Mouse (Mus musculus): Measurements from ENCODE around the gene Sema3a. TPM values are rescaled to one million over a fixed set of nuclear protein-coding genes. Genes with fewer than 3 reads are reported as not detected.
A peak's percentile ranks its signal among the peaks of the same experiment; 100 is the strongest.
"Not testable (repeated sequence)": the region's sequence is repeated elsewhere in the genome, so short reads cannot be mapped to it uniquely, and the experiment has no call there.

Sema3a gene
- total RNA-seq, 2 experiments from 2014 or later = 0.53 to 0.63 TPM

- DNase-seq = no peak
Observed at GRCm38 (mm10) chr5:13421276-13421925, 296.2 kb downstream of the Sema3a start.

DNA sequence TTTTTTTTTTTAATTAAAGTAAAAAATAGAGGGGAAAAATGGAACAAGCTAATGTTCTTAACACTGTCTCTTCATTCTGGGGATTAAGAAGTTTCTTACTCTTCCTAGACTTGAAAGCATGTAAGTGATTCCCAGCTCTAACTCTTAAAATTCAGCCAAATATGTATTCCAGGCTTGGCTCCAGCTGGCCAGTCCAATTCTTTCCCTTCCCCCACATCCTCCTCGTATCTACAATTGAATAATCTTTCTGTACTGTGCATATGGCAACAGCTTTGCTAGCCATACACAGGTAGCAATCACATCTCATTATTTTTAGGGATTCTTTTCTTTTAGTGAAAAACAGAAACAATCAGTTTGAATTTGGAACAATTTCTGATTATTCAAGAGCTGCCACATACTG, 303.5 kb downstream of the Sema3a start:
- DNase-seq = no peak

- DNase-seq = no peak
Observed at GRCm38 (mm10) chr5:13431827-13432226, 306.6 kb downstream of the Sema3a start.

- DNase-seq = no peak
Observed at GRCm38 (mm10) chr5:13432574-13432973, 307.4 kb downstream of the Sema3a start.

DNA sequence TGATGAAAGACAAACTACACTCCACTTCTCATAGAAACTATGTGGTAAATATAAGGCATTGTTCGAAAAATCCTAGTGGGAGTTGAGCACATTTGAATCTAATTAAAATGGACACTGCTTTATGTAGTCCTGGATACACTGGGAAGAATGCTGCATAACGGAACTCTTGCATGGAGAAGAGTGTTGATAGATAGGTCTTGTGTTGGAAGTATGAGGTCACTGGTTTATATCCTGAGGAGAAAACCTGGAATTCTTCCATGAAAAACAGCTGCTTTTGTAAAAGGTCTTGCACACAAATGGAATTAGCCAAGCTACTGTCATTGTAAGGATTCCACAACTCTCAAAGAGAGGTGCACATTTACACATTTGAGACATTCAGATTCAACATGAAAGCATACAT, 308.1 kb downstream of the Sema3a start:
- no peak for DNase-seq

- DNase-seq = no peak
Observed at GRCm38 (mm10) chr5:13441112-13441511, 315.9 kb downstream of the Sema3a start.

DNA sequence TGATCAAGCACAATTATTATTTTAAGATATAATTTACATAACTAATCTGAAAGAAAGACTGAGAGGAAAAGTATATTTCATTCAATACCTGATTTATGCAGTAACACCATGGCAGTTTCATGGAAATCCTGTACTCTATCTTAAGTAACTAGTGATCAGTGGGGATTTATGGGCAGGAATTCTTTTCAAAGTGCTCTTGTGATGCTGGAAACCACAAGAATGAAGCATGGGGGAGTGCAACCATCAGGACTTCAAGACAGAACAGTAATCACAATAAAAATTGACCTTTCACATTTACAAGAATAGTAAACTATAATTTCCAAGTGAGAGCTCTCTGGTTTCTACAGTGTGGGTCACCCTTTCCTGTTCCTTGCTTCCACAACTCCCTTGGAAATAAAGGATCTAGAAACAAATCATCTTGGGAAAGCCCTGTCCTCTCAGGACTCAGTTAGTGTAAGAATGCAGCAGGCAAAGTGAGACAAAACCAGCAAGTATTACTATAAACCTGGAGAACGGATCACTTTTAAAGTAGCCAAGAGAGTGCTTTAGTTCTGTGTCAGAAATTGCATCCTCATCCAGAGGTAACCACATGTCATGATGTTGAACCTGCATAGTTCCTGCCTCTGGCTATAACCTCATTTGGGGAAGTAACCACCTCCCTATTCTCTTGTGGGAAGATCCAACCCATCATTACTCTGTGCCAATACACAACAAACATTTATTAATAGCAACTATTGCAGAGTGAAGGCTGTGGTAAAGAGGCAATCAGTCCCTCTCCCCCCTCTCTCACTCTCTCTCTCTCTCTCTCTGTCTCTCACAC, 335.2 kb downstream of the Sema3a start:
- DNase-seq = no peak

GRCm38 (mm10) chr5:13468856-13469255, 343.6 kb downstream of the Sema3a start:
- no peak for DNase-seq

GRCm38 (mm10) chr5:13469401-13469800, 344.2 kb downstream of the Sema3a start:
- DNase-seq = no peak

DNA sequence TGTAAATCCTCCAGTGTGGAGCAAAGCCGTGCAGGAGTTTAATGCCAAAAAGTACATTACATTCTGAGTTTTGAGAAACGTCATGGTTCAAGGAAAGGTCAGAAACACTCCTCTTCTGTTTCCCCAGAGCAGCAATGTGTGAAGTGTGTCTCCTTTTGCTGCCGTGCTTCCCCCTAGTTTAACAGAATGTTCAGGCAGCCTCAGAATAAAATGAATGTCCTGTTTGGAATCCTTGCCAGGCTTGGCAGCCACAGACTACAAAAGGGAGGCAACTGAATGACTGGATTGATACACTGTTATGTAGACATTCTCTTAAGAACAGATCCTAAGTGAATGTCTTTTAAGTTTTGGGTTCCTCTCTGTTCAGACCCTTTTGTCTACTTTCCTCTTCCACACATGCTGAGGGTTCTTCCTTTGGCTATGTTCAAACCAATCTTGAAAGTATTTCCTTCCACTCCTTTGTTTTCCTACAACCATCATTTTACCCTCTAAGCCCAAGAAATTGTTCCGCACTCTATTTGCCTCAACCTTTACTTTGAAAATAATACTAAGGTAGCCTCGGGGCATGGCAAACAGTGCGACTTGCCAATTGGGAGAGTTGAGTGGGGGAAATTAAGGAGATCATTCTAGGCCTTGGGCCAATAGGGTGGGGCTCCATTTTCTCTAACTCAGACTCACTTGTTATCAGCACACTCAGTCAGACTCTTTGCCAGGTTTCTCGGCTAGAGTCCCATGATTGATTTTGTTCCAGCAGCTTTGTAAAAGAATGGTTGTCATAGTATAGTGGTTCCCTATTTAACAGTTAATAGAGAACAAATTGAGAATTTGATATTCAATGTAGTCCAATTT, 345.1 kb downstream of the Sema3a start:
- peak in 1 of 2 experiments; percentile 3 for DNase-seq

GRCm38 (mm10) chr5:13477653-13478052, 352.4 kb downstream of the Sema3a start:
- DNase-seq = peak in 1 of 2 experiments; percentile 13

GRCm38 (mm10) chr5:13488671-13489070, 363.5 kb downstream of the Sema3a start:
- DNase-seq = no peak

GRCm38 (mm10) chr5:13495967-13496366, 370.8 kb downstream of the Sema3a start:
- not testable (repeated sequence) for DNase-seq

DNA sequence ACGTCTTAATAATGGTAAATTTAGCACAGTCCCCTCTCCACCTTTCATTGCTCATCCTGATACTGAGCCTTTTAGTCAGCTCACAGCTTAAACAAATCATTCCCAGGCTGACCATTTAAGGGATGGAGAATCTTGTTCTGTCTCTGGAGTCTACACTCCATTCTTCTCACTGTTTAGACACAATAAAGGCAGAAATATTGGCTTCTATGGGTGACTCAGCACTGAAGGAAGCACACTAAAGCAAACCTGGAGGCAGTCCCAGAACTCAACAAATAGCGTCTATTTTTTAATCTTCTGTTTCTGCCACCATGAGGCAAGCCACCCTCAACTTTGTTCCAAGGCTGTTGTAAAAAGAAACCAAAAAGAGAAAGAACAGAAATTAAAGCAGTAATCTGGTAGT, 374.6 kb downstream of the Sema3a start:
- DNase-seq = no peak

DNA sequence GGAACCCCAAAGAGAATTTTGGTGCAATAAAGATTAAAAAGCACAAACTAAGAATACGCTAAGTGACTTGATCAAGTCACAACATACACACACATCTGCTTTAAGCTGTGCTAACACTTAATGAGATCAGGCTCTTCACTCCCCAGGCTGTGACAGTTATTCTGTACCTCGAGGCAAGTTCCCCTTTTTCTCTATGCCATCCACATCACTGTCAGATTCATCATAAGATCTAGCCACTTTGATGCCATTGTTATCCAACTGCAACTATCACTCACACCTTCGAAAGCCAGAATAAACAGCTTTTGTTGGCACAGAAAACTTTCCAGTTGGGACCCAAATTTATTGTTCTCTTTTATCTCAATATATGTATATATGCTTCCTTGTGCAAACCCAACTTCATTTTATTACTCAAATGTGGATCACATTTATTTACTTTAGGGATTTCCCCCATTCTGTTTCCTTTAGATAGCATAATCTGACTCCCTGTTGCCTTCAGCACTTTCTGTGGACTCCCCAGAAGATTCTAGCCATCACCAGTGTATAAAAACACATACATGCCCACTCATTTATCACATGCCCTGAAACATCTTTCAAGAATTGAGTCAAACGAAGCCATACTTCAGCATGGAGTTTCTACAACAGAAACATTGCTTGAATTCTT, 380.8 kb downstream of the Sema3a start:
- no peak for DNase-seq

DNA sequence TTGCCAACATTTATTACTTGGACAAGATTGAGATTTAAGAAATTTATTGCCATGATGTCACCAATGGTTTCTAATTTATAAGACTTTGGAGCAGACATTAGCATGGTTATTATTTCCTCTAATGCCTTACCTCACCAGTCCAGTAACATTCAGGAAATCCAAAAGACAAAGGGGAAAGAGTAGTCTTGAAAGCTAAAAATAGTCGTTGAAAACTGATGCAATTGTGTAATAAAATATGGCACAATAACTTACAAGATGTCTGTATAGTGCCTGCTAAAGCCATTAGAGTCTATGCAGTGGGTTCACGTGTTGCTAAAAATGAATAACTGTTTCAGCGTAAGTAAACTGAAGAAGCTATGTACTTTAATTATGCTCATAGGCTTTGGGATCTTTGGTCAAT, 383.9 kb downstream of the Sema3a start:
- no peak for DNase-seq

- no peak for DNase-seq
Observed at GRCm38 (mm10) chr5:13517018-13517417, 391.8 kb downstream of the Sema3a start.

DNA sequence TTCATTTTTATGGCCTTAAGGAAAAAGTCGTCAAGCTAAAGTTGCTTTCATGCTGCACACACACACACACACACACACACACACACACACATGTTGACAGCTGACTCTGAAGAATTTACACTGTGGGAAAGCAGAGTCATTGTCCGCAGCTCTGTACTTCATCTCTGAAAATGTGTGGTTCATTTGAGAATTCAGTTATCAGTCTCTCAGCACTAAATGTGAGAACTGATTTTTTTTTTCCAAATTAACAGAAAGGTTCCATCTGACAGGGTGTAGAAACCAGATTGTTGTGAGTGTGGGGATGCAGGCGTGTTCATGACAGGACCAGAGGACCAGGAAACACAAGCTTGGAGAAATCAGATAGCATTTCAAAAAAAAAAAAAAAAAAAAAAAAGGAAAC, 400.4 kb downstream of the Sema3a start:
- DNase-seq = no peak

- DNase-seq = peak; percentile 1 to 2
Observed at GRCm38 (mm10) chr5:13527037-13527464, 401.8 kb downstream of the Sema3a start.

DNA sequence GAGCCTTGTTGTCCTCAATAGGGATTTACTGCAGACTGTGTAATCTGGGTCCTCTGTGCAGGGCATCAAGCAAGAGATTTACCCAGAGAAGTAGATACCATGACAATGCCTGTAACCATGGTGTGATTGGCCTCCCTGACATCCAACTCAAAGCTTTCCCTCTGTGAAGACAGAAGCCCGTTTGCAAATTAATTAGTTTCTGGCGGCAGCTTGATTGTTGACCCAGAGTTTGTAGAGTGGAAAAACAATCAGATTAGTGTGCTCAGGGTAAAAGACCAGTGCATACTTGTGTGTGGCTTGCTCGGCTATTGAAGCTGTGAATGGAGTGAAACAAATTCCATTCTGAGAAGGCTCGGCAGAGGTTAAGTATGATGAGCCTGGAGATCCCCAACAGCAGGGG, 404.0 kb downstream of the Sema3a start:
- DNase-seq = no peak

GRCm38 (mm10) chr5:13547472-13548209, 422.4 kb downstream of the Sema3a start:
- peak in 1 of 2 experiments; percentile 3 for DNase-seq
